Mouse (Mus musculus) heart, postnatal 0 days (tissue): Measurements from ENCODE around the gene Lrrk1. TPM values are rescaled to one million over a fixed set of nuclear protein-coding genes. Genes with fewer than 3 reads are reported as not detected.

Experiments
- ATAC-seq: fragments of 200-750 bp; cut with Nextera tagmentation; 2 replicates; pipeline ENCODE4 v1.8.0; 2017; ENCODE audit warnings: low read depth, moderate number of reproducible peaks, moderate library complexity; ENCODE audit not compliant: insufficient read depth
- DNase-seq: peaks from one replicate; pipeline ENCODE4 v3.0.0-alpha.2; 2016; ENCODE audit warnings: low spot score
- H3K27ac ChIP-seq: fragments of 300-500 bp; sonication (generic); 2 replicates; pipeline ENCODE4 v1.5.1; 2014; ENCODE audit warnings: low read depth, mild to moderate bottlenecking
- H3K27me3 ChIP-seq: fragments of 300-500 bp; sonication (generic); 2 replicates; pipeline ENCODE4 v1.6.1; 2014; ENCODE audit warnings: low read length, mixed read lengths; ENCODE audit not compliant: control insufficient read depth, insufficient read depth
- H3K36me3 ChIP-seq: fragments of 300-500 bp; sonication (generic); replicated peaks from 2 replicates; pipeline ENCODE4 v1.6.1; 2014; ENCODE audit warnings: low read length, mixed read lengths; ENCODE audit not compliant: control insufficient read depth, insufficient read depth
- H3K4me1 ChIP-seq: fragments of 300-500 bp; sonication (generic); 2 replicates; pipeline ENCODE4 v1.6.1; 2014; ENCODE audit warnings: antibody characterized with exemption; ENCODE audit not compliant: control insufficient read depth, insufficient read depth
- H3K4me2 ChIP-seq: fragments of 300-500 bp; sonication (generic); 2 replicates; pipeline ENCODE4 v1.6.1; 2014; ENCODE audit warnings: low read depth, mild to moderate bottlenecking, low read length, moderate library complexity
- H3K4me3 ChIP-seq: fragments of 300-500 bp; sonication (generic); 2 replicates; pipeline ENCODE4 v1.5.1; 2014; ENCODE audit warnings: low read depth, low read length
- H3K9ac ChIP-seq: fragments of 300-500 bp; sonication (generic); replicated peaks from 2 replicates; pipeline ENCODE4 v1.6.1; 2014; ENCODE audit warnings: low read depth, low read length, mixed read lengths
- H3K9me3 ChIP-seq: fragments of 300-500 bp; sonication (generic); replicated peaks from 2 replicates; pipeline ENCODE4 v1.6.1; 2016; ENCODE audit warnings: low read length; ENCODE audit not compliant: control insufficient read depth
- CTCF ChIP-seq: IDR thresholded peaks from 2 replicates; pipeline ENCODE4 v1.5.1; 2016; ENCODE audit warnings: antibody characterized with exemption, control low read depth, low read depth
- EP300 ChIP-seq: IDR thresholded peaks from 2 replicates; pipeline ENCODE4 v1.6.1; 2016; ENCODE audit warnings: antibody characterized with exemption, low read depth
- WGBS: fragments of 180-500 bp; shearing (Covaris S2); extraction: QIAGEN DNeasy Blood & Tissue Kit; methylation state at CpG from one replicate; pipeline ENCODE4 v1.1.7; 2014; 5-methylcytosine and 5-hydroxymethylcytosine counted together
- polyA plus RNA-seq: library from polyadenylated mRNA; unstranded; fragments of >200 nt; fragmentation: Nextera tagmentation; extraction: Ambion mirVana; gene quantifications from 2 replicates; pipeline ENCODE4 v1.2.1, GENCODE M21; 2015
- total RNA-seq: library from RNA; depleted of rRNA; stranded (reverse); fragments of >200 nt; gene quantifications from 2 replicates; pipeline ENCODE4 v1.2.3, GENCODE M21; 2014; ENCODE audit warnings: low replicate concordance; rRNA removed

Lrrk1 gene
- total RNA-seq (10.3 and 10.7 TPM in 2 replicates), polyA plus RNA-seq (4.0 and 4.1 TPM in 2 replicates)

DNA sequence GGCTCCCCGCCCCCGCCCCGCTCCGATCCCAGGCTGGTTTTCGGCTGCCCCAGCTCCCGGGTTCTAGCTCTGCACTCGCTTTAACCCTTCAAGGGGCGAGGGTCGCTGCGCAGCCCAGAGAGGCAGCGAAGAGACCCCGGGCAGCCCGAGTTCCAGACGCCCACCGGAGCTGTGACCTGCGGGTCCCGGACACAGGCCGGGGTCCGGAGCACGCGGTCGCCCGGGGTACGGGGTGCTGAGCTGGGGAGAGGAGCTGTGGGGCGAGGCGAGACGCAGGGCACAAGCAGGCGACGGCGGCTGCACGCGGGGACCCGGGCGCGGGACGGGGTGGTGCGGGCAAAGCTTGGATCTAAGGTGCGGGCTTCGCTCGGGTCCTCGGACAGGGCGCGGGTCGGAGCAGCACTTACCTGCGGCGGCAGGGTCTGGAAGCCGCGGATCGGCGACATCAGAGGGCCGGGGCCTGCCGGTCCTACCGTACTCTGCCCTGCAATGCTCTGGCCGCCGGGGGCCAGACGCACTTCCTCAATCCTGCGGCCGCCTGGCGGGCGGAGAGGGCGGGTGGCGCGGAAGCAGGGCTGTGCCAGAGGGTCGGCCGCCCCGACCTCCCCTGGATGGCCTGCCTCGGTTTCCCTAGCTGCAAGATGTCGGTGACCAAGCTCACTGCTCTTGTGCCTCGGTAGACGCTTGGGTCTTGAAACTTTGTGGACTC lies at the start of gene Lrrk1:
Lrrk1 (minus strand) TSS at position 538 of the 709 bp plus-strand sequence.
- Histone ChIP-seq H3K27ac (peak within 1 kb of the TSS; percentile 76), H3K9ac (peak within 1 kb of the TSS; percentile 85), H3K9me3 (no peaks in the 10 kb centered on the region), H3K4me1 (peaks cover 4% of the 10 kb centered on the region; the same call in 1 of the 2 replicates), H3K4me2 (peak within 1 kb of the TSS; percentile 98), H3K4me3 (peak within 1 kb of the TSS; percentile 75), H3K27me3 (no peaks in the 10 kb centered on the region), H3K36me3 (no peaks in the 10 kb centered on the region)
- ATAC-seq (peak; percentile 64), DNase-seq (peak; percentile 52)
- under 1% methylated on average over 67 of the region's 70 CpGs for WGBS
- TF ChIP-seq EP300: no peak
- peak; percentile 44 for TF ChIP-seq CTCF

DNA sequence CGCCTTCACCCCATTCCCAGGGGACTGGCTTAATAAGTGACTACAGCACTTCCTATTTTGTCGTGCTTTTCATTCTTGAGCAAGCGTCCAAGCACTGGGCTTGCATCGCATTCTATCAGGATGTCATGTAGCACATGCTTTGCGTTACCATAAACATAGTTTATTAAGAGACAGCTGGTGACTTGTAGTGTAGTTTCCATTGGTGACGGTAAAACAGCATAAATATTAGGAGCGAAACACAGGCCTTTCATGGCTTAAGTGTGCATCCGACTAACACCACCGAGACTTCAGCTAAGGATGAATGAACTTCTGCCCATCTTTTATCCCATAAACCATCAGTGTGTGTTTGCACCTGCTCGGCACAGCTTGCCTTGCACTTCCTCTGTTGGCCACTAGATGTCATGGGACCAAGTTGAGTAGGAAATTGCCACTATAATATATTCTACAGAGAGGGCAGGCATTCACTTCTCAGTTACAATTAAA lies 46.3 kb upstream of the Lrrk1 start:
- Histone ChIP-seq H3K4me1 (peaks cover 10% of the 10 kb centered on the region), H3K27me3 (no peaks in the 10 kb centered on the region), H3K9me3 (no peaks in the 10 kb centered on the region), H3K9ac (no peak overlapping the region), H3K27ac (no peak overlapping the region), H3K36me3 (no peaks in the 10 kb centered on the region), H3K4me3 (no peak overlapping the region), H3K4me2 (no peak overlapping the region)
- ATAC-seq (no peak), DNase-seq (no peak)
- TF ChIP-seq CTCF: peak; percentile 91
- TF ChIP-seq EP300: no peak
- WGBS: 38% methylated on average over 10 of the region's 10 CpGs

DNA sequence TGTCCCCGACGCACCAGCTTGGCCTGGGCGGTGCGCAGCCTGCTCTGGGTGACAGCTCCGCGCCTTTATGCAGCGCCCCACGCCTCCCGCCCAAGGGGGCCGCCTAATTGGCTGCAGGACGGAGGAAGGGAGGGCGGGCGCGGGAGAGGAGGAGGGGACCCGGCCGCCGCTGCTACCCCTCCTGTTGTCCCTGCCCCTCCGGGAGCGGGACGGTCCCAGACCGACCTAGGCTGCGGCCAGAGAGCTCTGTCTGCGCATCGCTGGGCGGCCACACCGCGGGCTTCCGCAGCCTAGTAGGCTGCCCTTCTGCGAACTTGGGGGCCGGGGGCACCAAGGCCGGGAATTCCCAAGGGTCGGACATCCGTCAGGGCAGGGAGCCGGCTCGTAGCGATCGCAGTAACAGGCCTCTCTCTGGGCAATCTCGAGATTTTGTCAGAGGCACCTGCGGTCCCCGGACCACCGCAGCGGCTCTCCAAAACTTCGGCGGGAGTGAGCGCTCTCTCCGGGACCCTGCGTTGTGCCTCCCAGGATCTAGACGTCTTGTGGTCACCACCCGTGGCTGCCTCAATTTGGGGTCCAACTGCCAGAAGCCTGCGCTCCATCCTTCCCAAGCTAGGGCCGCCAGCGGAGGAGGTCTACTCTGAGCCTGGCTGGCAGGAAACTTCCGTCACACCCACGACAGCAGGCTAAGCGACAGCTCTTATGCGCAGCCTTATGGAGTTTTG lies 39.4 kb upstream of the Lrrk1 start, which contains the start of gene Aldh1a3:
Aldh1a3 (minus strand) TSS at position 81 of the 725 bp plus-strand sequence.
- Histone ChIP-seq H3K9me3 (no peaks in the 10 kb centered on the region), H3K4me1 (no peaks in the 10 kb centered on the region), H3K36me3 (no peaks in the 10 kb centered on the region), H3K4me2 (peak within 1 kb of the TSS; percentile 63), H3K9ac (no peak within 1 kb of the TSS), H3K27ac (no peak within 1 kb of the TSS), H3K4me3 (peak within 1 kb of the TSS; percentile 45), H3K27me3 (peaks cover 50% of the 10 kb centered on the region)
- 1% methylated on average over 51 of the region's 56 CpGs for WGBS
- DNase-seq (peak; percentile 28), ATAC-seq (peak; percentile 55)
- TF ChIP-seq EP300 (no peak), CTCF (no peak)

GRCm38 (mm10) chr7:66427053-66427436 lies 38.9 kb upstream of the Lrrk1 start:
- peak overlapping the region; percentile 63 for H3K4me2 ChIP-seq
- H3K36me3 ChIP-seq: no peaks in the 10 kb centered on the region
- peaks cover 50% of the 10 kb centered on the region for H3K27me3 ChIP-seq
- no peak for ATAC-seq
- H3K4me3 ChIP-seq: peak overlapping the region; percentile 45
- no peak overlapping the region for H3K9ac ChIP-seq
- WGBS: 2% methylated on average over 23 of the region's 23 CpGs
- no peak for DNase-seq
- H3K9me3 ChIP-seq: no peaks in the 10 kb centered on the region
- TF ChIP-seq EP300 (no peak), CTCF (no peak)
- H3K4me1 ChIP-seq: no peaks in the 10 kb centered on the region
- no peak overlapping the region for H3K27ac ChIP-seq

GRCm38 (mm10) chr7:66421903-66422302 lies 33.8 kb upstream of the Lrrk1 start:
- TF ChIP-seq EP300 (no peak), CTCF (no peak)
- no peak overlapping the region for H3K4me3 ChIP-seq
- H3K27ac ChIP-seq: no peak overlapping the region
- no peaks in the 10 kb centered on the region for H3K36me3 ChIP-seq
- DNase-seq (no peak), ATAC-seq (no peak)
- no peak overlapping the region for H3K4me2 ChIP-seq
- no peaks in the 10 kb centered on the region for H3K4me1 ChIP-seq
- 68% methylated on average over 8 of the region's 8 CpGs for WGBS
- H3K9ac ChIP-seq: no peak overlapping the region
- H3K9me3 ChIP-seq: no peaks in the 10 kb centered on the region
- peaks cover 34% of the 10 kb centered on the region for H3K27me3 ChIP-seq
